Mouse (Mus musculus) thymus, adult 2 months (tissue): ENCODE data around the gene Prr7. TPM values are rescaled to one million over a fixed set of nuclear protein-coding genes. Genes with fewer than 3 reads are reported as not detected.

Source experiments
- DNase-seq: peaks from one replicate; pipeline ENCODE4 v3.0.0; 2021
- H3K27ac ChIP-seq: fragments of 200-500 bp; 2 replicates; pipeline ENCODE4 v1.5.1; 2012; ENCODE audit warnings: low read length, control low read depth; ENCODE audit not compliant: control insufficient read depth, insufficient read depth
- H3K27me3 ChIP-seq: fragments of 200-500 bp; 2 replicates; pipeline ENCODE4 v1.6.1; 2012; ENCODE audit warnings: mild to moderate bottlenecking, low read length, moderate library complexity, mixed read lengths; ENCODE audit not compliant: control insufficient read depth, insufficient read depth
- H3K36me3 ChIP-seq: fragments of 200-500 bp; 2 replicates; pipeline ENCODE4 v1.6.1; 2012; ENCODE audit warnings: mild to moderate bottlenecking, low read length, moderate library complexity; ENCODE audit not compliant: control insufficient read depth, insufficient read depth
- H3K4me1 ChIP-seq: fragments of 200-500 bp; replicated peaks from 2 replicates; pipeline ENCODE4 v1.6.1; 2012; ENCODE audit warnings: low read length; ENCODE audit not compliant: control insufficient read depth, insufficient read depth
- H3K4me3 ChIP-seq: fragments of 200-500 bp; 2 replicates; pipeline ENCODE4 v1.5.1; 2012; ENCODE audit warnings: mild to moderate bottlenecking, low read length, control low read depth, moderate library complexity; ENCODE audit not compliant: control insufficient read depth, insufficient read depth
- CTCF ChIP-seq: fragments of 200-500 bp; IDR thresholded peaks from 2 replicates; pipeline ENCODE4 v1.5.1; 2012; ENCODE audit warnings: mild to moderate bottlenecking, control low read depth, low read length, moderate library complexity, borderline replicate concordance; ENCODE audit not compliant: control insufficient read depth, poor library complexity, insufficient read depth; ENCODE audit errors: extremely low read depth
- POLR2A ChIP-seq: fragments of 200-500 bp; IDR thresholded peaks from 2 replicates; pipeline ENCODE4 v1.6.1; 2012; ENCODE audit warnings: mild to moderate bottlenecking, low read length, control low read depth, moderate library complexity; ENCODE audit not compliant: control insufficient read depth, poor library complexity, insufficient read depth; ENCODE audit errors: extremely low read depth
- WGBS: fragments of 180-500 bp; shearing (Covaris S2); methylation state at CpG from one replicate; pipeline ENCODE4 v1.1.7; 2018; 5-methylcytosine and 5-hydroxymethylcytosine counted together
- polyA plus RNA-seq: library from polyadenylated mRNA; depleted of rRNA; stranded (reverse); fragments of >200 nt; gene quantifications from 2 replicates; pipeline ENCODE4 v1.2.3, GENCODE M21; 2012

Prr7 gene
- polyA plus RNA-seq, 1 experiment, result 33.8 TPM

DNA sequence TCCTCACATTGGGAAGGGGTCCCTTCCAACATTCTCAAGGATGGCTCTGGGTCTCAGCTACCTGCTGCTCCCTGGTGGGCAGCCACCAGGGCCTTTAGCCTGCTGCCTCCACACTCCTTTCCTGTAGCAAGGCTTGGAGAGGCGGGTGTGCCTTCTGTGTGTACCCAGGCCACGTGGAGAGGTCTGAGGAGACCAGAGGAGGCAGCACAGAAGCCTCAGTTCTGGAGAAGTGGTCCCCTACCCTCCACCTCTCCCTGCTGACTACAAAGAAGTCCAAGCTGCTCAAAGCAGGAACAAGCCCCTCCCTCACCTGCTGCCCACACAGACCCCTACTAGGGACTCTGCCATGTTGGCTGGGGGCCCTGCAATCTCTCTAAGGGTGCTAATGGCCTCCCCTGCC lies 30.2 kb downstream of the Prr7 start:
- Histone ChIP-seq H3K36me3 (no peaks in the 10 kb centered on the region), H3K27ac (no peak overlapping the region), H3K4me1 (peaks cover 10% of the 10 kb centered on the region; the same call in 1 of the 2 replicates), H3K27me3 (no peaks in the 10 kb centered on the region; the same call in 1 of the 2 replicates), H3K4me3 (no peak overlapping the region)
- TF ChIP-seq CTCF (no peak), POLR2A (no peak)
- 55% methylated on average over 2 of the region's 2 CpGs for WGBS
- no peak for DNase-seq

DNA sequence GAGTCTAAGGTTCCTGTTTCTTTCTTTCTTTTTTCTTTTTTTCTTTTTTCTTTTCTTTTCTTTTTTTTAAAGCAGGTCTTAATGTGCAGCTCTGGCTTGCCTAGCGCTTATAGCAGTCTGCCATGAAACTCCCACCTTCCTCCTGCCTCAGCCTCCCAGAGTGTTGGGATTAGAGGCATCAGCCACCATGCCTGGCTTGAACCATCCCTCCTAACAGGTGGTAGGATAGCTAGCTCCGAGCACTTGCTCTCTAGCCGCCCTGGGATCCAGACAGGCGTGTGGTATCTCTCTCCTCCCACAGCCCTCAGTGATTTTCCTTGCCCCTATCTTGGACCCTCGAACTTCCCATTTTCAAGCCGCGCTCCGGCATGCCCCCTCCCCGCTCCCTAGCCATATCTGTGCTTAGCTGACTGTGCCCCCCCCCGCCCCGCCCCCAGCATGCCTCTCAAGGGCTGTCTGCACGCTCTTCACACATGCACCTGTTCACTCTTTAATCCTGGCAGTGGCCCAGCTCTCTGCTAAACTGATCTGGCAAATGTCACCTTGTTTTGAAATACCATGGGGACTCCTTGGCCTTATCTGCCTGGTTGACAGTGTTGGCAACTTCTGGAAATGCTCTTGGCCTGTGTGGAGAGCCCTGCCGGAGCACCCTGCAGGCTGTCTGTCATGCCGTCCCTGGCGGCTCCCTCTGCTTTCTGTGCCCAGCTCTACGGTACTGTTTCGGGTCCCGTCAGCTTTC lies 31.0 kb downstream of the Prr7 start:
- no peaks in the 10 kb centered on the region; the same call in 1 of the 2 replicates for H3K27me3 ChIP-seq
- no peaks in the 10 kb centered on the region for H3K36me3 ChIP-seq
- 26% methylated on average over 18 of the region's 18 CpGs for WGBS
- no peak overlapping the region for H3K27ac ChIP-seq
- H3K4me3 ChIP-seq, result no peak overlapping the region
- no peak for DNase-seq
- TF ChIP-seq CTCF, result no peak
- TF ChIP-seq POLR2A, result no peak
- peaks cover 10% of the 10 kb centered on the region; the same call in 1 of the 2 replicates for H3K4me1 ChIP-seq

DNA sequence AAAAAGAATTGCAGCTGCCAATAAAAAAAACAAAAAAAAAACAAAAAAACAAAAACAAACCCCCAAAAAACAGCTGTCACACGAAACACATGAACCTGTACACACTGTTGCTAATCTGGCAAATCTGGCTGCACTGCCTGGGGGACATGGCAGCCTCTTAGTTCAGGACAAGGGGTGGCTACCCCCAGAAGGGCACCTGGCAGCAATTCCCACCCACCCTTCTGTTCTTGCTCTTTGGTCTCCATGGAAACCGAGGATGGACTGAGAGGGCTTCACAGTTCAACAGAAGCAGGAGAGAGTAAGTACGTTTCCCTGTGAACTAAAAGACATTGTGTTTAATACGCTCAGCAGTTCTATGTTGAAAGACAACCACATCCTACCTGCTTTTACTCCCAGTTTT lies 31.6 kb downstream of the Prr7 start:
- Histone ChIP-seq H3K4me1 (peaks cover 10% of the 10 kb centered on the region; the same call in 1 of the 2 replicates), H3K27me3 (no peaks in the 10 kb centered on the region; the same call in 1 of the 2 replicates), H3K27ac (no peak overlapping the region), H3K4me3 (no peak overlapping the region), H3K36me3 (no peaks in the 10 kb centered on the region)
- WGBS, result 85% methylated on average over 4 of the region's 4 CpGs
- no peak for DNase-seq
- TF ChIP-seq CTCF (no peak), POLR2A (no peak)

DNA sequence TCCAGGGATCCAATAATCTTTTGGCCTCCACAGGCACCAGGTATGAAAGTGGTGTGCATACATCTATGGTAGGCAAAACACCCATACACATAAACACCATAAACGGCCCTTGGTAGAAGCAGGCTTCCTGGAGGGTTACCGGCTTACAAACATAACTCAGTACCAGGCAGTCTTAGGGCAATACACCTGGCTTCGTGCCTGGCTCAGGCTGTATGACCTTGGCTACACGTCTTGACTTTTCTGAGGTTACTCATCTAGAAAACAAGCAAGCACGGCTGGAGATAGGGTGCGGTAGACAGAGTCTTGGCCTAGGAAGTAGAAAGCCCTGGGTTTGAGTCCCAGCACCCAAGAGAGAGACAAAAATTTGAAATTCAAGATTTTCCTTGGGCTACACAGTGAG lies 32.6 kb downstream of the Prr7 start:
- WGBS, result 95% methylated on average over 6 of the region's 6 CpGs
- no peak overlapping the region for H3K4me3 ChIP-seq
- no peaks in the 10 kb centered on the region; the same call in 1 of the 2 replicates for H3K27me3 ChIP-seq
- no peak for DNase-seq
- H3K36me3 ChIP-seq, result no peaks in the 10 kb centered on the region
- H3K4me1 ChIP-seq, result peaks cover 10% of the 10 kb centered on the region; the same call in 1 of the 2 replicates
- no peak overlapping the region for H3K27ac ChIP-seq
- TF ChIP-seq CTCF (no peak), POLR2A (no peak)

DNA sequence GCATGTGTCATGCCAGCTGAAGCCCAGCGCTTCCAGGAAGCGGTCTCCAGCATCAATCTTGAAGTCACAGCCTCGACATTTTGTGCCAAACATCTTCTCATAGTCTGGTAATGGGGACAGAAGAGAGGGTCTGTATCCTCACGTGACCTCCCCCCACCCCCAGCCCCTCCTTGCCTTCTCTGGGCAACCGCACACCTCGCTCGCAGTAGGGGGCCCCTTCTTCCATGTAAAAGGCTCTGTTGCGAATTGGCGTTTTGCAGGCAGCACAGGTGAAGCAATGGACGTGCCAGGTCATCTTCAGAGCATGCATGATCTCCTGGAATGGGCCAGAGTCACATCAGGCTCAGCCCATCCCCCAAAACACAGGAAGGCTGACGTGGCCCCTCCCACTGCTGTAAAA lies 34.8 kb downstream of the Prr7 start:
- Histone ChIP-seq H3K4me3 (no peak overlapping the region), H3K27me3 (no peaks in the 10 kb centered on the region), H3K27ac (no peak overlapping the region), H3K4me1 (peaks cover 17% of the 10 kb centered on the region), H3K36me3 (no peaks in the 10 kb centered on the region)
- DNase-seq, result no peak
- 90% methylated on average over 11 of the region's 11 CpGs for WGBS
- no peak for TF ChIP-seq POLR2A
- no peak for TF ChIP-seq CTCF

DNA sequence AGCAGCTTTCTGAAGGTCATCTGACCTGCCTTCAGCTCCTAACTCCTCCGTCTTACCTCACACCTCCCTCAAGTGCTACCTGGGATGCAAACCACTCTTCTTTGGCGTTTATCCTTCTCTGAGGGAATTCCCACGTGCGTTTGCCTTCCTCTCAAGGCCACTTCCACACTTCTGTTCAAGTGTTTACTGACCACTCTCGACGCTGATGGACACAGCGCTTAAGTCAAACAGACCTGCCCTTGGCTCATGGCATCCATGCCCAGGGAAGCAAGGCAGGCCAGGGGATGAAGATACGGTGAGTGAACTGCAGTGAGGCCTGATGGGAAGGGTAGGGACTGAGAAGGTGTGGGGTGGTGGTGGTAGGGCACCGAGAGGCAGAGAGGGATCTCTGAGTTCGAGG lies 36.5 kb downstream of the Prr7 start:
- no peak overlapping the region for H3K27ac ChIP-seq
- H3K4me3 ChIP-seq, result no peak overlapping the region
- H3K27me3 ChIP-seq, result no peaks in the 10 kb centered on the region
- DNase-seq, result no peak
- TF ChIP-seq POLR2A (no peak), CTCF (no peak)
- peaks cover 11% of the 10 kb centered on the region for H3K4me1 ChIP-seq
- 94% methylated on average over 10 of the region's 10 CpGs for WGBS
- no peaks in the 10 kb centered on the region for H3K36me3 ChIP-seq
